Mouse (Mus musculus) liver, adult 10 weeks (tissue): ENCODE measurements around the gene Olfr1249. TPM values are rescaled to one million over a fixed set of nuclear protein-coding genes. Genes with fewer than 3 reads are reported as not detected.

Experiments used
- polyA plus RNA-seq: library from polyadenylated mRNA; stranded (reverse); fragments of 350-450 nt; fragmentation: Illumina TruSeq; extraction: RNeasy Lipid Tissue Mini Kit (QIAGEN cat#74804); gene quantifications from one replicate; pipeline ENCODE4 v1.2.3, GENCODE M21; 2014; ENCODE audit warnings: low read depth, low replicate concordance

Olfr1249 gene
- not detected for polyA plus RNA-seq

GRCm38 (mm10) chr2:89634883-89635282 lies at the start of gene Olfr1249:
Olfr1249 (minus strand) TSS chr2:89634983.

DNA sequence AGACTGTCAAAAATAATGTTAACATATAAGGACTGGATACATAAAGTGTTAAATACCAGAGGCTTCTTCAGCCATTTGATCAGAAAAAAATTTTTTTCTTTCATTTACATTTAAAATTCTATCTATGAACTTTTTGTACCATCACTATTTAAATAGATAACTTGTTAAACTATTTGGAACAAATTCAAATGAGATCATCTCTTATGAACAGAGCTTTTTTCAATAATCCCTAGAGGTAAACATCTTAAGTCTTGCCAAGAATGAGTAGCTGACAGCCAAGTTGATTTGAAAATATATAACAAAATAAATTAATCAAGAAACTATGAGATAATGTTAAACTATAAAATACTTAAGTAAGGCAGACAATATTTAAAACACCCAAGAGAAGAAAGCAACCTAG lies 37.1 kb upstream of the Olfr1249 start, which contains the start of gene Olfr1251:
Gene Olfr1251, minus strand, starts transcription at position 101 of the 400 bp plus-strand sequence.

GRCm38 (mm10) chr2:89661367-89661766 lies 26.6 kb upstream of the Olfr1249 start, which contains the start of gene Olfr1250:
Olfr1250 (minus strand) TSS chr2:89661467.

DNA sequence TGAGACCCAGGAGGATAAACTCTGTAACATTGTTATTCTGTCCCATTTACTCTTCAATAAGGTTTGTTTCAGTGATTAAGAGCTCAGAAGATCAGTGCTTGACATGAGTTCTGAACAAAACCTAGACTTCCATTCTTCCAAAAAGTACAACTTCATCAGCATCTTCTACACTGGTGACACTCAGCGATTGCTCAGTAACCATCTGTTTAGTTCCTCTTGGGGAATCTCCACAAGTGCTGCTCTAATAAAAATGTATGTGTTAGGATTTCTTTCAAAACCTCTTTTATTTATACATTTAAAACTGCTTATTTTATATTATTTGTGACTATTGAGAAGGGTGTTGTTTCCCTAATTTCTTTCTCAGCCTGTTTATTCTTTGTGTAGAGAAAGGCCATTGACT lies 16.6 kb downstream of the Olfr1249 start, which contains the start of gene Olfr1248:
Gene Olfr1248, minus strand, starts transcription at position 101 of the 400 bp plus-strand sequence.

GRCm38 (mm10) chr2:89614030-89614429 lies 20.8 kb downstream of the Olfr1249 start, which contains the start of gene Olfr1247:
Olfr1247 (minus strand) TSS chr2:89614130.

DNA sequence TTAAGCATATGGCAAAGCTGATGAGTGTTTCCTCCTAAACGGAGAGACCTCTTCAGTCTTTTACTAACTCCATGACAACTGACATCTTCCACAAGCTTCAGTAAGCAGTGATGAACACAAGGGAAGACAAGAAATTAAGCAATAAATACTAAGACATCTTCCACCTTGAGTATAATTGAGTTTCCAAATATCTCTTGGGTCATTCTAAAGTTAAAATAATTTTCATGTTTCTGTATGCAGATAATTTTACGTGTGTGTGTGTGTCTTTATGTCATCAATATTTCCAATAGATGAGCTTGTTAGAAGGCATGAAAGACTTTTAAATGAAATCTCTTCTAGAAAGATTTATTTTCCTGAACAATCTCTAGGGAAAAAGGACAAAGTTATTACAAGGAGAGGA lies 41.7 kb downstream of the Olfr1249 start, which contains the start of gene Olfr1246:
Gene Olfr1246, minus strand, starts transcription at position 101 of the 400 bp plus-strand sequence.

Other genes starting within 250 kb of the Olfr1249 start
- gene Olfr1238, start 225.3 kb downstream of the Olfr1249 start, polyA plus RNA-seq: not detected
- gene Olfr1239, start 214.6 kb downstream of the Olfr1249 start, polyA plus RNA-seq: not detected
- gene Olfr1240, start 192.0 kb downstream of the Olfr1249 start, polyA plus RNA-seq: not detected
- not detected for gene Olfr1241, start 147.9 kb downstream of the Olfr1249 start, polyA plus RNA-seq
- not detected for gene Olfr1242, start 136.6 kb downstream of the Olfr1249 start, polyA plus RNA-seq
- not detected for gene Olfr1243, start 103.5 kb downstream of the Olfr1249 start, polyA plus RNA-seq
- not detected for gene Olfr1245, start 56.5 kb downstream of the Olfr1249 start, polyA plus RNA-seq
- gene Olfr1246, start 41.8 kb downstream of the Olfr1249 start, polyA plus RNA-seq: not detected
- not detected for gene Olfr1247, start 20.9 kb downstream of the Olfr1249 start, polyA plus RNA-seq
- gene Olfr1248, start 16.7 kb downstream of the Olfr1249 start, polyA plus RNA-seq: not detected
- gene Olfr1250, start 26.5 kb upstream of the Olfr1249 start, polyA plus RNA-seq: not detected
- not detected for gene Olfr1251, start 37.0 kb upstream of the Olfr1249 start, polyA plus RNA-seq
- gene Olfr1252, start 90.0 kb upstream of the Olfr1249 start, polyA plus RNA-seq: not detected
- not detected for gene Olfr1253, start 122.1 kb upstream of the Olfr1249 start, polyA plus RNA-seq
- gene Olfr1254, start 158.6 kb upstream of the Olfr1249 start, polyA plus RNA-seq: not detected
- gene Olfr1255, start 177.1 kb upstream of the Olfr1249 start, polyA plus RNA-seq: not detected
- not detected for gene Olfr1256, start 206.6 kb upstream of the Olfr1249 start, polyA plus RNA-seq
- gene Olfr48, start 213.2 kb upstream of the Olfr1249 start, polyA plus RNA-seq: not detected
- not detected for gene Olfr1257, start 243.5 kb upstream of the Olfr1249 start, polyA plus RNA-seq